Mouse (Mus musculus) gastrocnemius, postnatal 4 days (tissue): Measurements from ENCODE around the gene Tbc1d32. TPM values are rescaled to one million over a fixed set of nuclear protein-coding genes. Genes with fewer than 3 reads are reported as not detected.
A peak's percentile ranks its signal among the peaks of the same experiment; 100 is the strongest.
"Not testable (repeated sequence)": the region's sequence is repeated elsewhere in the genome, so short reads cannot be mapped to it uniquely, and the experiment has no call there.

Experiments used
- DNase-seq, 2 experiments: peaks; one replicate each; pipeline ENCODE4 v3.0.0; 2021 to 2022; ENCODE audit warnings: low spot score in 2 of 2, mixed read lengths in 2 of 2
- long read RNA-seq, 2 experiments: library from polyadenylated mRNA; stranded (forward); transcript quantifications; one replicate each; pipeline ENCODE4 v2.0.0; 2021
- total RNA-seq, 2 experiments: library from RNA; stranded (reverse); gene quantifications; 2 replicates each; pipeline ENCODE4 v1.2.3; 2021

The Tbc1d32 gene
- total RNA-seq, result 1 to 10 TPM; 3.4 to 3.5 TPM
- long read RNA-seq, experiment 1, result 0 reads
- long read RNA-seq, experiment 2, full-length matches to known transcripts, result 2 of 3 reads
- long read RNA-seq, experiment 2, partial matches to known transcripts, result 1 of 3 reads
- long read RNA-seq, experiment 2, other reads (novel, unspliced or antisense), result 0 of 3 reads

DNA sequence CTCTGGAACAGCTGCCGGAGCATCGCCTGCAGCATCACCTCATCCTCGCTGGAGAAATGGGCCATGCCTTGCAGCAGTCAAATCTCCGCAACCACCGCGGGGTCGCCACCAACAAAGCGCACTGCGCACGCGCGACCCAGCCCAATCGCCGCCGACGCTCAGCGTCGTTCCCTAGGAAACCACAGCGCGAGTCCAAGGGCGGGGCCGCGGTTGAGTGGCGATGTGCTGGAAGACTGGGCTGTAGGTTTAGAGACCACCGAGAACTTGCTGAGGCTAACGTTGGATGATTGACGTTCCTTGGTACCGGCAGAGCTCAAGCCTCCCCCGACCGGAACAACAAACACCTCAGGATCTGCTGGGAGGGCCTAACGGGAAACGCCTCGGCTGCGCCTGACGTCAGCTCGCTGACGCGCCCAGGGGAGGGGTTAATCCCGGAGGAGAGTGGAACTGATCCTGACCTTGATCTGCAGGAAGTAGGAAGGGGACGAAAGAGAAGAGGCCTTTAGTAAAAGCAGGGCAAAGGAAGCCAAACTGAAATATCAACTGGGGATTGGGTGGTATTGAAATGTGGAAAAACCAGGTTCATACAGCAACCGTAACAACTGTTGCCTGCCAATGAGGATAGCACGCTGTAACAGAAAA is at the start of gene Tbc1d32:
Gene Tbc1d32 (minus strand): TSS at position 122 of the 642 bp plus-strand sequence.
- DNase-seq, result peak; percentile 88 to 93

DNA sequence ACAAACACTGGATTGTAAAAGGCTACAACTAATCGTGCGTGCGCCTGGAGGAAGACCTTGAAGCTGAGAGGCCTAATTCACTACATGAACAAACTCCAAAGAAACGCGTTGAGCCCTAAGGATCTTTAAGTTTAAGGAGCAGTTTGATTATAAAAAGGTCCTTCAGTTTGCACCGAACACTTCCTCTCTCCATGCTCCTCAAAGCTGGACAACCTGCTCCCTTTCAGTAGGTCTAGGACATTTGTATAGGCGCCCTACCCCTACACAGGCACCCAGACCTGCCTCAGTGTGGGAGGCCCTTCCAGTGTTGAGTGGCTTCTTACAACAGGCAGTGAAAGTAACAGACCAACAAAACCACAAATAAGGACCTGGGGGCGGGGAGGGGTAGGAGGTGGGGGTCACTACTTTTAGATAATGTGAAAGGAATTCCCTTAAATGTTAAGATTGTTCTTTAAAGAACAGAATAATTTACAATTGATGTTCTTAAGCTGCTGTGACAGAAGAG is 666 bp downstream of the Tbc1d32 start:
- no peak for DNase-seq

DNA sequence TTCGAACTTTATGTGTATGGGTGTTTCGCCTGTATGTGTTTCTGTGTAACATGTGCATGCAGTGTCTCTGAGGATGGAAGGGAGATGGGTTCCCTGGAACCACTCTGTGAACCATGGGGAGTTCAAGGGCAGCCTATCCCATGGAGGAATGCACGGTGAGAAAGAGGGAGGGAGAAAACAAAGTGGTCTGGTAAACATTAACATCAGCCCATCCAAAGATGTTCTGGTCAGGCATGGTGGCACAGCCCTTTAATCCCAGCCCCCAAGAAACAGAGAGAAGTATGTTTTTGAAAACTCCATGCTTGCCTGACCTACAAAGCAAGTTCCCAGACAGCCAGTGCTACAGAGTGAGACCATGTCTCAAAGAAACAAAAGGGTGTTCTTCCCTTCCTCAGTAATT is 12.7 kb downstream of the Tbc1d32 start:
- no peak for DNase-seq

DNA sequence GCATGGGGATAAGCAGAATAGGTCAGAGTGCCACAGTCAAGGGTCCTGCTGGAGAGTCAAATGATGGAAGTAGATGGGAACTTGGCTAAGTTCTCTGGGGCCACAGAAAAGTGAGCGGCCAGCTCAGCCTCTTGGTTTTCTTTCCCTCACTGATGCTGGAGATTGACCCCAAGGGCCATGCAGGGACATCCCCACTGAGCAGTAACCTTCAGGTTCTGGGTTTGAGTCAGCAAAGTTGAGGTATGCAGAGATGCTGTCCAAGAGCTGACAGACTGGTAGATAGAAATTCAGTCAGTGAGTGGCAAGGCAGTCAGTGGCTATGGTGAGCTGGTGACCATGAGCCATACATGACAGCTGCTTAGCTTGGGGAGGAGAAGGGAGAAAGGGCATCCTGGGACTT is 18.1 kb downstream of the Tbc1d32 start:
- DNase-seq, result no peak

DNA sequence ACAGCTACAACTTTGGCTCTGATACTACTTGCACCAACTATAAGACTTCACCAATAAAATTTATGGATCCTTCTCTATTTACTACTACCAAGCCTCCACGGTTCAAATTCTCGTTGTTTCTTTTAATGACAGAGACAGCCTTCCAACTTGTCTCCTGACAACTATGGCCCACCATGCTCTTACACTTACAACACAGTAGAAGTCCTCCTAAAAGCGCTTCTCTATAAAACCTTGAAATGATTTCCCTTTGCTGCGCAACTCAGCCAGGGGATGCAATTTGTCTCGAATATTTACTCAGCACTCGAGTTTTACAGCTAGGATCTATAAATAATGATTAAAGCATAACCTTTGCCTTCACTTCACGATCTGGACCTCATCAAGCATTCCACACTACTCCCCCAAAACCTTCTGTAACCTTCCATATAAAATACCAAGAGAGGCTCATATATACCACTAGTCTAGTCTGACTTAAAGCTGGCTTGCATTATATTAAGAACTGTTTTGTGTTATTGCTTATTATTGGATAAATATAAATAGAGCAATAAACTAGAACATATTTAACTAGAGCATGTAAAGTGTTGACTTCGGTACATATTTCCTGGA is 21.6 kb downstream of the Tbc1d32 start:
- no peak for DNase-seq

DNA sequence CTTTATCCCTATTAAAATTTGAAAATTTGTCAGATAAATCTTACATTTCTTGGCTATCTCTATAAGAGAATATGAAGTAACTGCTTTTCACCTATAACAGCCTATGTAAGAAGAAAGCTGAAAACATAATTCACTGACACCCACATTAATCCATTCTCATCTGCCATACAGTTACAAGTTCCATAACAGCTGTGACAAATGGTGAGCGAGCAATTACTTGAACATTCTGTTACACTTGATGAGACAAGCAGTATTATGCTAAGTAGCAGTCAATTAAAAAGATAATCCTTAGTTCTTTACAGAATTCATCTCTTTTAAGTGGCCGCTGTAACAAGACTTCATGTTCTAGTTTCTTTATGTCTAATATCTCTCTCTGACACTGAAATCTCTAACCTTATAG is 24.1 kb downstream of the Tbc1d32 start:
- no peak for DNase-seq

DNA sequence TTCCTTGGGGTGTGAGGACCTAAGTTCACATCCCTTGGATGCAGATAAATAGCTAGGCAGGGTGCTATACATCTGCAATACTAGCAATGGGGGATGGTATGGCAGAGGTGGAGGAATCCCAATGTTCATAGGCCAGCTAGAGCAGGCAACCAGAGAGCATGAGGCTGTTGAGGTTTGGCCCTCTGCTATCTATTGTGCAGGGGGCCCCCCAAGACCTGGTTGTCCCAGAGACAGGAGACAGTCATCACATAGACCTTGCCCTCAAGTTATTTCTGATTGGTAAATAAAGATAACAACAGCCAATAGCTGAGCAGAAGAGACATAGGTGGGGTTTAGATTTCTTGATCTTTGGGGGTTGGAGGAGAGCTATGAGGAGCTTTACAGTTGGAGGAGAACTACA is 28.6 kb downstream of the Tbc1d32 start:
- DNase-seq, result no peak

DNA sequence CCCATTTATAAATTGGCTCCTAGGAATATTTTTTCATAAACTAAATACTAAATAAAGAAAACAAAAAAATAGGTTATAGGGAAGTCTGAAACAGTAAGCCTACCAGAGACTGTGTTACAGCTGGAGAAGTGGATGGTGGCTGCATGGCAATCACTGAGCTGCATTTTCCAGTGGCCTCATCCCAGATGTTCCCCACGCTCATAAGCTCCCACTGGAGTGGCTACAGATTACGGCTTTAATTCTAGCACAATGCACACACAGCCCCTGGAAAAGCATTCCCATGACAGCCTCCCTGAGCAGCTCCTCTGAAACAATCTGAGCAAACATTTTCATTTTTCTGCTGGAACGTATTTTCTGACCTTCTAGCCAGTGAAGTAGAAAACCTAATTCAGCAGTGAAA is 29.8 kb downstream of the Tbc1d32 start:
- no peak for DNase-seq

DNA sequence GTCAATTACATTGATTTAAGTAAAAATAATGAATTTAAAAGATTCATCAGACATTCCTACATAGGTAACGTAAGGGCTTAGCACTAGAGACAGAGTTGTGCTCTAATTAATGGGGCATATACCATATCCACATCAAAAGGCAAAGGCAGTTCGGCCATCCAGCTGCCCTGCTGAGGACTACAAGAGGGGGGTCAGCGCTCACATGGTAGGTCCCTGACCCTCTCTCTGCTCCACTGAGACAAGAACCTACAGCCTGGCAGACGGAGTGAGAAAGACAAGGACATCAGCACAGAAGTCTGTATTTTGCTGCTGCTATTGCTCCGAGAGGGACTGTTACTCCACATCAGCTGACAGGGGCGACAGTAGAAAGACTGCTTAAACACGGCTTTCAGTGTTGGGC is 34.2 kb downstream of the Tbc1d32 start:
- no peak for DNase-seq

DNA sequence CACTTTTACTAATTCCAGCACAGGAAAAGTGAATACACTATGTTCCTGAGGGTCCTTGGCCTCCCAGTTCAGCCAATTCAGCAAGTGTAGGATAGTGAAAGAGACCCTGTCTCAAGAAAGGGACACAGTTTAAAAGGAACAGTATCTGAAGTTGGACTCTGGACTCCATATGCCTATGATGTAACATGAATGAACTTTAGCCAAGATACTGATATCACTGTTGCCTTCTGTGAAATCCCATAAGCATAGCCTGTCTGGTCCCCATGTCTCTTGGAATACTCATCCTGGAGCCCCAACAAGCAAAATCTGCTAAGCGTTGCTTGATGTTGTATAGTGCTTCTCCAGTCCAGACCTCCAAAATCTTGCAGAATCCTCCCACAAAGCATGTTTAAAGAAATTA is 46.8 kb downstream of the Tbc1d32 start:
- DNase-seq, result no peak

DNA sequence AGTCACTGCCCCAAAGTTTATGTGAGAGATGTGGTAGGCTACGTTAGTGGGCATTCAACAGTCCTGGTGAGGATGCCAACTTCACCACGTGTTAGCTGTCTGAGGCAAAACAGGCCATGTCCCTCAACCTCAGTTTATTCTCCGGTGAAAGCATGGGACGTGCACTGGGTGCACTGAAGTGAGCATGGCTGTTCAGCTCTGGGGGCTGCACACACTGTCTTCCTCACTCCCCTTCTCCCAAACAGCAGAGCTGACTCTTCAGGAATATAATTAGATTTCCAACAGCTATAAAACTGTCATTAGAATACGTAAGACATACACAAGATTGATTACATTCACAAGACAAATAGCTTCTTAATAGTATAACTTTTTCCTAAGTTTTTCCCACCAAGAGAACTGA is 55.3 kb downstream of the Tbc1d32 start:
- no peak for DNase-seq

DNA sequence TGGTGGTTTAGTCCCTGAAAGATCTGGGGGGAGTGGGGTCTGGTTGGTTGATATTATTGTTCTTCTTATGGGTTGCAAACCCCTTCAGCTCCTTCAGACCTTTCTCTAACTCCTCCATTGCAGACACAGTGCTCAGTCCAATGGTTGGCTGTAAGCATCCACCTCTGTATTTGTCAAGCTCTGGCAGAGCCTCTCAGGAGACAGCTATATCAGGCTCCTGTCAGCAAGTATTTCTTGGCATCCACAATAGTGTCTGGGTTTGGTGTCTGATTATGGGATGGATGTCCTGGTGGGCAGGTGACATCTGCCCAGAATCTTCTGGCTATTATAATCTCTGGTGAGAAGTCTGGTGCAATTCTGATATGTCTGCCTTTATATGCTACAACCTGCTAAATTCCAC is 60.8 kb downstream of the Tbc1d32 start:
- DNase-seq, result not testable (repeated sequence)

DNA sequence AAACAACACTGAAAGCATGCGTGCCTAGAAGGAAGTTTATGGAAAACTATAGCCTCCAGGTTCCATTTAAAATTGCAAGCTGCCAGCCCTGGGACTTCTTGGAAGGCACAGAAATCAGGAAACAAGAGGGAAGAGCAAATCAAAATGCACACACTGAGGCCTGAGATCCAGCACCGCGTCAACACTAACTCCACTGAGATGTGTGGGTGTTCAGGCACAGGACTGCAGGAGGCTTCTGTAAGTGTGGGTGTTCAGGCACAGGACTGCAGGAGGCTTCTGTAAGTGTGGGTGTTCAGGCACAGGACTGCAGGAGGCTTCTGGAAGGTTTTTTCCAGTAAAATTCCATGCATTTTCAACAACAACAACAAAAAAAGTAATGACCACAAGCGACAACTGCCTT is 62.7 kb downstream of the Tbc1d32 start:
- DNase-seq, result no peak

DNA sequence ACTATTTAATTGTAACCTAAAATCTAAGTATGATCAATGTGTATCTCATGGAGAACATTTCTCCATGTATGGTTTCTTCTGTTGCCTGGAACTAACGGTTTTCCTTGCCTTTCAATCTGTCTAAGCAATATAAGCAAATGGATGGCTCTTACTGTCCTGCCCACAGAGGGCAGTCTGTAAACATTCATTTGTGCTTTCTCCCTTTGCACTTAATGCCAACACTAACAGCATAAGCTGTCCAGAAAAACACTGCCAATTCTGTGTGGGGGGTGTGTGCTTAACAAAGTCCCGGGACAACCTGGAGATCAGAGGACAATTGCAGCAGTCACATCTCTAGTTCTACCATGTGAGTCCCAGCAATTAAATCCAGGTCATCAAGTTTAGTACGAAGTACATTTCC is 64.1 kb downstream of the Tbc1d32 start:
- DNase-seq, result no peak

DNA sequence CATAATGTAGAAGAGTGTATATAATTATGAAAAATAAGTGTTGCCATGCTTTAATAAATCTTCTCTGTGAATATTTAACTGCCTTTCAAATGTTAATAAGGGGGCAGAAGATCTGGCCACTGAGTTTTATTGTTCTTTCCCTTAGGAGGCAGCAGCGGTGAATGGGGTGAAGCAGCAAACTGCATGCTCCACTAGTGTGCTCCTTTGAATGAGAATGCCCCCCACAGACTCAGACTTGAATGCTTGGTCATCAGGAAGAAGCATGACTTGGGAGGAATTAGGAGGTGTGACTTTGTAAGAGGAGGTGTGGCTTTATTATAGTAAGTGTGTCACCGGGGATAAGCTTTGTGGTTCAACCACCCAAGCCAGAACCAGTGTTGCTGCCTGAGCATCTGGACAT is 69.7 kb downstream of the Tbc1d32 start:
- DNase-seq, result no peak

DNA sequence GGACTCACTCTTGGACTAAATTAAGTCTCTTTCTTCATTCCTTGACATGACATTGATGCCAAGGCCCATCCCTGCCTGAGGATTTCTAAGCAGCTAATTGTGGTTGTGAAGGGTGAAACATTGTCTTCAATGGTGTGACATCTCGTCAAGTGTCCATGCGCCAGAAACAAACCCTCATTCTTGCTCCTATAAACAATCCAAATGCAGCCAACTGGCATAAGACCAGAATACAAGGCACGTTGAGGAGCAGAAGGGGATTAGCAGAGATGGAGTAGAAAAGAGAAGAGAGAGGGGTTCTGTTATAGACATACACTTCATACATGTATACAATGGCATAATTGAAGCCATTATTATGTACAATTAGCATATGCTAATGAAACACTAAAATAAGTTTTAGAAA is 70.3 kb downstream of the Tbc1d32 start:
- DNase-seq, result no peak

DNA sequence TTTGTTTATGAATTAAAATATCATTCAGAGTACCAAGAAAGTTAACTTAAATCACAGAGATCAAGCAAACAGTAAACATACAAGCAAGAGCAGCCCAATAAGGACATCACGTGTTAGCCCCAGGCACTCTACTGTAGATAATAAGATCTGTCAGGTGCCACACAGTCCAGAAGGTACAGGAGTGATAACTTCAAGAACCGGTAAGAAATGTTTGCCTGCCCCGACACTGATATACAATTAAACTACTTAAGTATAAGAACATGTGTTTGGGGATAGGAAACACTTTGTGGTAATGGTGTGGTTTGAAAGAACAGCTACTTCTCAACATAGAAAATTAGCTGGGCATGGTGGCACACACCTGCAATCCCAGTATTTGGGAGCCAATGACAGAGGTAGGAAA is 71.5 kb downstream of the Tbc1d32 start:
- DNase-seq, result no peak

DNA sequence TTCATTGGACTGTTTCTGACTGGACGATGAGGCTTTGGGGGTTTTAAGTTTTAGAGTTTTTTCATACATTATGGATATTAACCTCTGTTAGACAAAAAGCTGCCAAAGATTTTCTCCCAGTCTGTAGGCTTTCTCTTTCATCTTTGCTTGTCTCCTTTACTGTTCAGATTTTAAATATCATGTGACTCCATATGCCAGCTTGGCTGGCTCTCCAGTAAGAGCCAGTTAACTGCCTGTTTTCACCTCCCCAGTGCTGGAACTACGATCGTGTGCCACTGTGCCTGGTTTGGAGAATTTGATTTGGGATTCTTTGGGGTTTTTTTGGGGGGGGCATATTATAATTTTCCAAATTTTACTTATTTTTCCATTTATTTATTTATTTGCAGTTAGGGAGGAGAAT is 79.6 kb downstream of the Tbc1d32 start:
- DNase-seq, result no peak

DNA sequence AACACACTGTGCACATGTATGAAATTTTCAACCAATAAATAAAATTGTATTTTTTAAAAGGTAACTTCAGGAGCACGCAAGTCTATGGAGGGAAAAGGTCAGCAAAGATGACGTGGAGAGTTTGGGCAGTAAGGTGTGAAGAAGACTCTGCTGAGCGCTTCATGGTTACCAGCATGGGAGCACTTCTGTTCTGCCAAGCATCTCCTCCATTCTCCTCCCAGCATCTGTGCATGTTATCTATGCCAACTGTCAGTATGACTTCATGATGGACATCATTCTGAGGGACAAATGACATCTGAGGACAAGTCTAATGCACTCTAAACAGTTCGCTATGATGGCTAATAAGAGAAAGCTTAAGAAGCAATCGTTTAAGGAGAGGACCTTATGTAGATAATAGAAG is 91.3 kb downstream of the Tbc1d32 start:
- DNase-seq, result no peak

DNA sequence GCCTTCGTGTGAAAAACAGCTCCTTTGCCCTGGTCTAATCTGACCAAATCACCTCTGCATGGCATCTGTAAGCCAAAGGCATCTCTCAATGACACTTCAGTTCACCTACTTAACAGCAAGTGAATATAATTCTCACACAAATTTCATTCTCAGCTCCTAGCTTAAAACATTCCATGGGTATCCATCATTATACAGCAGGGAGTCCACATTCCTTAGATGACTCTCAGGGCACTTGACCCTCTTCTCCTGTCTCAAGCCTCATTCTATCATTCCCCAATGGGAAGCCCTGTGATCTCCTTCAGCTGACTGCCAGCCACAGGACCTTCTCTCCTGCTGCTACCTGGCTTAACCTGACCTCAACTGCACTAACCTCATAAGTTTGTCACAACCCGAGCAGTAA is 98.8 kb downstream of the Tbc1d32 start:
- DNase-seq, result no peak

DNA sequence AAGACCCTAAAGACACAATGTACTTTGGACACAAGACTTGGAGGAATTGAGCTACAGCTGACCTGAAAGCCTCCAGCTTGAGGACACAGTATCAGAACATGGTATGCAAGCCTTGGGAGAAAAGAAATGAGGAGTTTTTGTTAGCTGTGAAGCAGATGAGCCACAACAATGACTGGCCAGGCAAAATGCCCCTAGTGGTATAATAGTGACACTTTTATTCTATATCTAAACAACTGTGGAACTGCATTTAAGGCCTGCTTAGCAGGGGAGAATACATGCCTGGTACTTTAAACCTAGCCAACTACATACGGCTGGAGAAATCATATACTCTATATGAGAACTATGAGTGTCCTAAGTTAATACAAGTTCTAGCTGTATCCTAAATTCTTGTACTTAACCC is 101.5 kb downstream of the Tbc1d32 start:
- no peak for DNase-seq

DNA sequence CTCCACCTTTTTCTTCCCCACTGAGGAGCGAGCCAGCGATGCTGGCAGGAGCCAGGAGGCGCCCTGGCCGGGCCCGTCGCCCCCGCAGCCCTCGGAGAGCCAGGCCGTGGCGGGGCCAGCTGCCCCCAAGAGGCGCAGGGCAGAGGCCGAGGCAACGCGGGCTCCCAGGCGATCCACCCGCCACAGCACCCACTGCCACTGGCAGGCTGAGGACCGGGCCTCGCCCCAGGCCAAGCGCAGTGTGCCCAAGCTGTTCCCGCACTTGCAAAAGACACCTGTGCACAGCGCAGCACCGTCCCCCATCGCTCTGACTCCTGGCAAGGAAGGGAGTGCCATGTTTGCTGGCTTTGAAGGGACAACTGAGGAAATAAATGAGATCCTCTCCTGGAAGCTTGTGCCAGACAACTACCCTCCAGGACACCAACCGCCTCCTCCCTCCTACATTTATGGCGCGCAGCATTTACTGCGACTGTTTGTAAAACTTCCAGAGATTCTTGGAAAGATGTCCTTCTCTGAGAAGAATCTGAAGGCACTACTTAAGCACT is 112.8 kb downstream of the Tbc1d32 start:
- DNase-seq, result peak; percentile 21 to 26
